Mouse (Mus musculus) liver, embryonic 14.5 days (tissue): ENCODE measurements at regions not wholly inside any gene's neighbourhood (a gene's known extent, or its start where the extent isn't known, plus 50 kb on each side); places are given as distances from the start of the nearest gene placed in this dataset.

Experiments used
- ATAC-seq: fragments of 200-750 bp; cut with Nextera tagmentation; 2 replicates; pipeline ENCODE4 v1.8.0; 2017; ENCODE audit warnings: moderate number of reproducible peaks, mild to moderate bottlenecking, moderate library complexity; ENCODE audit not compliant: insufficient read depth
- DNase-seq, 3 experiments: peaks; one replicate each; pipeline ENCODE4 v3.0.0-alpha.2; 2012 to 2013; ENCODE audit warnings: low read depth in 3 of 3, low spot score in 3 of 3
- H3K27ac ChIP-seq: fragments of 300-500 bp; sonication (generic); 2 replicates; pipeline ENCODE4 v1.5.1; 2014; ENCODE audit warnings: moderate library complexity, mild to moderate bottlenecking, control low read depth, inconsistent platforms
- H3K27me3 ChIP-seq: fragments of 300-500 bp; sonication (generic); 2 replicates; pipeline ENCODE4 v1.6.1; 2014; ENCODE audit warnings: mild to moderate bottlenecking, low read length, moderate library complexity; ENCODE audit not compliant: control insufficient read depth, insufficient read depth
- H3K36me3 ChIP-seq: fragments of 300-500 bp; sonication (generic); replicated peaks from 2 replicates; pipeline ENCODE4 v1.6.1; 2014; ENCODE audit warnings: low read depth; ENCODE audit not compliant: control insufficient read depth, insufficient read depth
- H3K4me1 ChIP-seq, 2 experiments: fragments of 200-500 bp in 1 of 2; fragments of 300-500 bp in 1 of 2; sonication (generic) in 1 of 2; replicated peaks; 2 replicates each; pipeline ENCODE4 v1.6.1; 2012 to 2014; ENCODE audit warnings: antibody characterized with exemption in 1 of 2, inconsistent platforms in 1 of 2, low read length in 1 of 2; ENCODE audit not compliant: control insufficient read depth in 2 of 2, insufficient read depth in 2 of 2
- H3K4me2 ChIP-seq: fragments of 300-500 bp; sonication (generic); 2 replicates; pipeline ENCODE4 v1.6.1; 2014; ENCODE audit warnings: low read depth, mild to moderate bottlenecking, control low read depth, moderate library complexity
- H3K4me3 ChIP-seq, 2 experiments: fragments of 200-500 bp in 1 of 2; fragments of 300-500 bp in 1 of 2; sonication (generic) in 1 of 2; 2 replicates each; pipeline ENCODE4 v1.5.1; 2012 to 2014; ENCODE audit warnings: low read depth in 2 of 2, low read length in 2 of 2, mild to moderate bottlenecking in 2 of 2, control low read depth in 1 of 2, inconsistent platforms in 1 of 2, moderate library complexity in 1 of 2; ENCODE audit not compliant: insufficient read depth in 1 of 2
- H3K9ac ChIP-seq: fragments of 300-500 bp; sonication (generic); replicated peaks from 2 replicates; pipeline ENCODE4 v1.6.1; 2014; ENCODE audit warnings: mild to moderate bottlenecking, control low read depth, moderate library complexity
- H3K9me3 ChIP-seq: fragments of 300-500 bp; sonication (generic); 2 replicates; pipeline ENCODE4 v1.6.1; 2016; ENCODE audit warnings: low read length, mixed read lengths; ENCODE audit not compliant: control insufficient read depth
- CTCF ChIP-seq: IDR thresholded peaks from 2 replicates; pipeline ENCODE4 v1.5.1; 2016; ENCODE audit warnings: antibody characterized with exemption, low read depth, control low read depth
- EP300 ChIP-seq: IDR thresholded peaks from 2 replicates; pipeline ENCODE4 v1.6.1; 2016; ENCODE audit warnings: antibody characterized with exemption, low read depth
- WGBS: fragments of 180-500 bp; shearing (Covaris S2); extraction: QIAGEN DNeasy Blood & Tissue Kit; methylation state at CpG from one replicate; pipeline ENCODE4 v1.1.7; 2014; ENCODE audit not compliant: insufficient replicate concordance; 5-methylcytosine and 5-hydroxymethylcytosine counted together

GRCm38 (mm10) chr15:88472351-88473100, 127.6 kb upstream of the Zdhhc25 start:
- Histone ChIP-seq H3K9me3 (no peaks in the 10 kb centered on the region), H3K36me3 (no peaks in the 10 kb centered on the region), H3K4me3 (no peak overlapping the region), H3K27ac (no peak overlapping the region), H3K27me3 (no peaks in the 10 kb centered on the region), H3K9ac (no peak overlapping the region), H3K4me2 (no peak overlapping the region), H3K4me1 (no peaks in the 10 kb centered on the region)
- WGBS: 63% methylated on average over 18 of the region's 18 CpGs
- TF ChIP-seq EP300 (no peak), CTCF (no peak)
- no peak for DNase-seq
- ATAC-seq: no peak

DNA sequence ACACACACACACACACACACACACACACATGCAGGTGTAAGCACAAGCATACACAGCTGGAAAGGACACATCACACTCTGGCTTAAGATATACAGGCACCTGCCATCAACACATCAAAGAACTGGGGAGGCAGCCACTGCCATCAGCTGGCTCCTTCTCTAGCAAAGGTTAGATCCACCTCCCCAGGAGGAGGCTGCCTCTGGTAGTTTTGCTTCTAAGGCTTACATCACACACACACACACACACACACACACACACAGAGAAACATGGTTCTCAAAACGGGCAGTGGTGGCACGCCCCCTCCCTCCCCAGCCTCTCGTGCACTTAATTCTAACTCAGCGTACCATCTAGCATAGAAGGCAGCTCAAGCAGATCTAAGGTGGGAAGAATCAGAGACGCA, 126.9 kb upstream of the Zdhhc25 start:
- Histone ChIP-seq H3K4me2 (no peak overlapping the region), H3K27ac (no peak overlapping the region), H3K36me3 (no peaks in the 10 kb centered on the region), H3K9me3 (no peaks in the 10 kb centered on the region), H3K4me3 (no peak overlapping the region), H3K27me3 (no peaks in the 10 kb centered on the region), H3K4me1 (no peaks in the 10 kb centered on the region), H3K9ac (no peak overlapping the region)
- 61% methylated on average over 5 of the region's 5 CpGs for WGBS
- ATAC-seq (no peak), DNase-seq (no peak)
- TF ChIP-seq CTCF: no peak
- no peak for TF ChIP-seq EP300

- no peak overlapping the region for H3K9ac ChIP-seq
- no peaks in the 10 kb centered on the region for H3K4me1 ChIP-seq
- no peaks in the 10 kb centered on the region for H3K27me3 ChIP-seq
- no peak overlapping the region for H3K4me3 ChIP-seq
- no peak overlapping the region for H3K27ac ChIP-seq
- WGBS: 61% methylated on average over 6 of the region's 6 CpGs
- ATAC-seq: no peak
- no peaks in the 10 kb centered on the region for H3K9me3 ChIP-seq
- no peak for DNase-seq
- H3K4me2 ChIP-seq: no peak overlapping the region
- H3K36me3 ChIP-seq: no peaks in the 10 kb centered on the region
- TF ChIP-seq EP300 (no peak), CTCF (no peak)
Measured at GRCm38 (mm10) chr15:88483471-88483870, 116.6 kb upstream of the Zdhhc25 start.

- Histone ChIP-seq H3K4me3 (no peak overlapping the region), H3K4me1 (no peaks in the 10 kb centered on the region), H3K27me3 (no peaks in the 10 kb centered on the region), H3K27ac (no peak overlapping the region), H3K9ac (no peak overlapping the region), H3K9me3 (no peaks in the 10 kb centered on the region), H3K4me2 (no peak overlapping the region), H3K36me3 (no peaks in the 10 kb centered on the region)
- WGBS: 72% methylated on average over 7 of the region's 7 CpGs
- no peak for TF ChIP-seq CTCF
- no peak for TF ChIP-seq EP300
- DNase-seq (no peak), ATAC-seq (no peak)
Measured at GRCm38 (mm10) chr15:88489715-88490114, 110.4 kb upstream of the Zdhhc25 start.

- WGBS: 24% methylated on average over 12 of the region's 12 CpGs
- H3K4me3 ChIP-seq: no peak overlapping the region
- H3K27ac ChIP-seq: no peak overlapping the region
- H3K27me3 ChIP-seq: no peaks in the 10 kb centered on the region
- H3K9me3 ChIP-seq: no peaks in the 10 kb centered on the region
- ATAC-seq: 0 out of 2 replicates have a peak, but pooled peaks have one; percentile 50
- DNase-seq: peak in 2 of 3 experiments; percentile 2 to 10
- H3K9ac ChIP-seq: no peak overlapping the region
- no peaks in the 10 kb centered on the region for H3K4me1 ChIP-seq
- TF ChIP-seq EP300: no peak
- no peak for TF ChIP-seq CTCF
- no peak overlapping the region for H3K4me2 ChIP-seq
- H3K36me3 ChIP-seq: no peaks in the 10 kb centered on the region
Measured at GRCm38 (mm10) chr15:88490316-88491090, 109.6 kb upstream of the Zdhhc25 start.
